Mouse (Mus musculus): ENCODE data around the gene Sema4c.

GRCm38 (mm10) chr1:36567818-36568603 is 9.9 kb upstream of the Sema4c start:
- TF ChIP-seq CTCF (conservative IDR thresholded peaks at IDR 0.05; ENCODE audit: insufficient read depth, insufficient read length, low read depth, low read length) (no peak), POLR2A (IDR thresholded peaks at IDR 0.05; ENCODE audit: low read depth, low read length) (no peak)
